Mouse (Mus musculus): ENCODE data around the gene Lman2. TPM values are rescaled to one million over a fixed set of nuclear protein-coding genes. Genes with fewer than 3 reads are reported as not detected.

The Lman2 gene
- total RNA-seq, 1 experiment from 2014 or later, result 85.1 TPM

DNA sequence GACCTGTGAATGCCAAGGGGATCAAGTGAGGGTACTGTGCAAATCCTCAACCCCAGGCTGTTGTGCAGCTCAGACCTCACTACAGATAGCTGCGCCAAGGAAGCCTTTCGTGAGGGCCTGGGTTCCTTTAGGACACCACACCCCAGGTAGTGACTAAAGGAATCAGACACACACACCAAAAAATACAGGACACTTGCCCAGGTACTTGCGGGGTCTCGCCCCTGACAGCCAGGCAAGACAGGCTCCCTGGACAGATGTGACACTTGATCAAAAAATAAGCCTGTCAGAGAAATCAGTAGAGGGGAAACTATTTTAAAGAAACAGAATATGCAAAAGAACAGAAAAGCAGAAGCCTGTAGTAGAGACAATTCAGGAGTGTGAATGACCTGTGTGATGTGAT is 33.9 kb downstream of the Lman2 start:
- no peak for ATAC-seq (replicated peaks; ENCODE audit: low read depth, poor library complexity, severe bottlenecking)

DNA sequence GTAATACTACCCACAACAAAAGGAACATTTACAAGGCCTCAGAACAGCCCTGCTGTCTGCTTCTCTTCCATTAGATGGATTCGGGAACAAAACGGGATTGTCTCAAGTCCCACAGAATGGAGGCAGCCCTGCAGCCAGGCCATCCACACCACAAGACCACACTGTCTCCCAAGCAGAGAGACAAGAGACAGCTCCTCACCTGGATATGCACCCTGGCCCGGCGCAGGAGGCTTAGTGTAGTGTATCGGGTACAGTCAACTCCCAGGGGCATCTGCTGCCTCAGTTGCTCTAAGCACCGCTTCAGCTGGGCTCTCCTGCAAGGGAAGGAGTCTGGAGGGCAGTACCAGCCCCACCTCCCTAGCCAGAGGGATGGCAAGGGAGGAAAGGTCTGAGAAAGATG is 34.4 kb downstream of the Lman2 start:
- no peak for ATAC-seq (replicated peaks; ENCODE audit: low read depth, poor library complexity, severe bottlenecking)

DNA sequence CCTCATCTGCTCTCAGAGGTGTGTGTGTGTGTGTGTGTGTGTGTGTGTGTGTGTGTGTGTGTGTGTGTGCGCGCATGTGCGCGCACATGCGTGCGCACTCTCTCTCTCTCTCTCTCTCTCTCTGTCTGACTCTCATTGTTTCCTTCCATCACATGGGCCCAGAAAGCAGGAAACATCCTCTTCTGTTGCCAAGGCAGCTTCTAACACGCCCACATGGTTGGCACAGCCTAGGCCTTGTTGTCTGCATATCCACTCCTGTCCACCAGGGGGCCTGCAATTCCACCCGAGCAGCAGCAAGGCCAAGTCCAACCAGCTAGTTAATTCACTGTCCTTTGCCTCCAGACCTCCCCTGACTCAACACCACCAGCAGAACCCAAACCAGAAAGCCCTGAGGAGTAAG is 35.0 kb downstream of the Lman2 start:
- ATAC-seq (replicated peaks; ENCODE audit: low read depth, poor library complexity, severe bottlenecking), result peak; percentile 72

DNA sequence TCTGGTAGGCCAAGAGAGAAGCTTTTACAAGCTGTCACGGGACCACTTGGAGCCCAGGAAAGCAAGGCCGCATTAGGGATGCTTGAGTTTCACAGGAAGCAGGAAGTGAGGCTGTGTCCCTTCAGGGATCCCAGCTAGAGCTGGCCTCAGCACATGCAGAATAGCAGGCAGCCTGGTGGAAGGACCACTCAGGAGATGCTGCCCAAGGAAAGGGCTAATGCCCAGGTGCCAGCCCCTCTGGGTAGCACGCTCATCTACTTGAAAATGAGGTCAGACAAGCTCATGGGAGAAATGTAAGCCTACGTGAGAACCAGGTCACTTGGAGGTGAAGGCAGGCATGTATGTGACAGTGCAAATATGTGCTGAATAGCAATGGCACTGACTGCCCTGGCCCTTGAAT is 35.4 kb downstream of the Lman2 start:
- no peak for ATAC-seq (replicated peaks; ENCODE audit: low read depth, poor library complexity, severe bottlenecking)

DNA sequence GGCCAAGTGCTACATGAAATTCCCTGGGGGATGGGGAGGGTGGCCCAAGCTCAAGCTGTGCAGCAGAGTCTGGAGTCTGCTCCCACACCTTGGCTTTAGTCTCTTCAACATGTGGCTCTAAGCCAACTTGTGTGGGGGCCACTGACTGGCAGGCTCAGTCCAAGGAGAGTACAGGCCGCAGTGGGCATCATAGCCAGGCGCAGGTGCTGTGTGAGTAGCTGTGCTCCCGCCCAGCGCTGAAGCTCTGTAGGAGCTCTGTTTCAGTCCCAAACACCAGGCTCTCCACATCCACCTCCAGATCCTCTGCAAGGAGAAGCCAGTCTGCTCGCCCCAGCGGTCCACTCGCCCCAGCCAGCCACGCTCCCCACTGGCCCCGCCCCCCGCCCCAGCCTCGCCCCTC is 37.0 kb downstream of the Lman2 start:
- no peak for ATAC-seq (replicated peaks; ENCODE audit: low read depth, poor library complexity, severe bottlenecking)

DNA sequence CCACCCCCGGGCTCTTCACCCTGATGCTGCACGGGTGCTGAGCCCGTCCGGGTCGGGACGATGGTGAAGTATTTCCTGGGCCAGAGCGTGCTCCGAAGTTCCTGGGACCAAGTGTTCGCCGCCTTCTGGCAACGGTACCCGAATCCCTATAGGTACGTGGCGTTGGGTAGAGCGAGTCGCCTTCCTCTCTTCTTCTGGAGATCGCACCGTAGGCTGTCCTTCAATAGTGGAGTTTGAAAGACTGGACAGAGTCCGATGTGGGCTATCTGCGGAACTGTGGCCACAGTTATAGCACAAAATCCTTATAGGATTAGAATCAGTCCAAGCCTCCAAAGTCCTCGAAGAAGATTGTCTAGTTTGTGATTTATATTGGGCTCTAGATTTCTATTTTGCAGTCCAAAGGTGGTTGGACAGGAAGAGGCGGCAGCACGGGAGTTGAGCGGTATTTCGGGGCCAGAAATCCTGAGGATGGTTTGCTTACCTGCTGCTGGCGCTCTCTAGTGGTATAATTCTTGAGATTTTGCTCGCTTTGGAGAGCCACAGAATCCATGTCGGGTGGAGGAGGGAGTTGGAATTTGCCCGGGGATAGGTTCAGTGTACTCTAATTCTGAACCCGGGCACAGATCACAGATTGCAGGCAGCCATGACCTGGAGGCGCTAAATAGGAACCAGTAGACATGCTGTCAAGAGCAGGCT is 40.3 kb downstream of the Lman2 start:
- ATAC-seq (replicated peaks; ENCODE audit: low read depth, poor library complexity, severe bottlenecking), result 0 out of 2 replicates have a peak, but pooled peaks have one; percentile 8

DNA sequence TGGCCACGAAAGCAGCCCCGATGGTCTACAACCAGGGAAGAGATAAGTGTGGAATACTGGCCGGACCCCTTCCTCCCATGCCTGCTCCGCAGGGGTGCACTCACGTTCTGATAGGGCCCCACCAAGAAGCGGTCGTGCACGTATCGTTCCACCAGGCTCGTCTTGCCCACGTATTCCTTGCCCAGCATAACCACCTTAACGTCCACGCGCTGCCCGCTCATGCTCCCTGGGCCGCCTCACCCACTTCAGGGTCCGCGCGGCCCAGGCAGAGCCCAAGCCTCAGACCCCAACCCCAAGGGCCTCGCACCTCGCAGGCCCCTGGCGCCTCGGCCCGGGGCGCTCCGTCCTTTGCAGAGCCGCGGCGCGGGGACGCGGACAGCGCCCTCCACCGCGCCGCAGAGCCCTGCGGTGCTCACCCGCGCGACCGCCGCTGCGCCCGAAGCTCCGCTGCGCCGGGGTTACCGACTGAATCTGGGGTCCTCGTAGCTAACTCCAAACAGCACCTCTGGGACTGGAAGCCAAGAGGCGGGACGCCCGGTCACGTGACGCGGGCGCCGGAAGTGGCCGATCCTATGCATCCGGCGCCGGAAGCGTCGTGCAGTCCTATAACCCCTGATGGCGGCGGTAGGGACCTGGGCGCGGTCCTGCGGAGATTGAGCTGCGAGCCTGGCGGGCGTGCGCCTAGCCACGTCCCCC is 41.0 kb downstream of the Lman2 start, which contains the start of gene Rab24:
TSS of gene Rab24 (minus strand) at position 513 of the 696 bp plus-strand sequence.
- ATAC-seq (replicated peaks; ENCODE audit: low read depth, poor library complexity, severe bottlenecking), result peak; percentile 74

DNA sequence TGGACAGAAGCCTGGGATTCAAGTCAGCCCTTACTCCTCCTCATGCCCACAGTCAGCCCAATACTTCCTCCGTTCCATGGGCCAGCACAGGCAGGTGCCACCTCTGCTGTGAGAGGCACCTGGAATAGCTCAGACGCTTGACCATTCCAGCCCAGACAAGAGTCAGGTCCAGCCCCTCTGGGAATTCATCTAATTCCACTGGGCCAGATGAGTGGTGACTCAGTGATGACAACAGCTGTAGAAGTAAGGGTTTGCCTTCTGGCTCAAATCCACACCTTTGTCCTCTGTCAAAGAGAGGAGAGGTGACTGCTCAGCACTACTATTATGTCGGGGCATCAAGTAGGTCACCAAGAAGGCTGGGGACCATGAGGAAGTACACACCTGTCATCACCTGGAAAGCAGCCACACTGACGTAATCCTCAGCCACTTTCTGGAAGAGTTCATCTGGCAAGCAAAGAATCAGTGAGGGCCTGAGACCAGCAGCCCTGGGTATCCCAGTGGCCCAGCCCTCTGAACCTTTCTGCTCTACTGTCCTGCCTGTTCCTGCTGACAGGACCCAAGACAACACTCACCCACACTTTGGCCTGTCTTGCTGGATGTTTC is 42.6 kb downstream of the Lman2 start, which contains the start of gene Prelid1:
TSS of gene Prelid1 (plus strand) at position 570 of the 603 bp plus-strand sequence.
- ATAC-seq (replicated peaks; ENCODE audit: low read depth, poor library complexity, severe bottlenecking), result no peak

DNA sequence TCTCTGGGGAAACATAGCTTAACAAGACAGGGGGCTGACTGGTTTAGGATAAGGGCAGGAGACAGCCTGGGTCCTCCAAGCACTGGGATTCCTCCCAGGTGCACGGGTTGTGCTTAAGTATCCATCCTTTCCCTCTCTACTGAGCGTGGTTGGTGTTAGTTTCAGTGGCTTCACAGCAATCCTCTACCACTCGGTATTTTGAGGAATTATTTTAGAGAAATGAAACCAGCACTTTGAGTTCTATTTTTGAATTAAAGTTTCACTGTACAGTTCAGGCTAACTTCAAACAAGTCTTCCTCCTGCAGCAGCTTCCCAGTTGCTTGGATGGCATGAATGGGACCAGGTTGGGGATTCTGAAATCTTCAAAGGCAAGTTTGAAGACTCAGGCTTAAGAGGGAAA is 44.2 kb downstream of the Lman2 start:
- ATAC-seq (replicated peaks; ENCODE audit: low read depth, poor library complexity, severe bottlenecking), result no peak

DNA sequence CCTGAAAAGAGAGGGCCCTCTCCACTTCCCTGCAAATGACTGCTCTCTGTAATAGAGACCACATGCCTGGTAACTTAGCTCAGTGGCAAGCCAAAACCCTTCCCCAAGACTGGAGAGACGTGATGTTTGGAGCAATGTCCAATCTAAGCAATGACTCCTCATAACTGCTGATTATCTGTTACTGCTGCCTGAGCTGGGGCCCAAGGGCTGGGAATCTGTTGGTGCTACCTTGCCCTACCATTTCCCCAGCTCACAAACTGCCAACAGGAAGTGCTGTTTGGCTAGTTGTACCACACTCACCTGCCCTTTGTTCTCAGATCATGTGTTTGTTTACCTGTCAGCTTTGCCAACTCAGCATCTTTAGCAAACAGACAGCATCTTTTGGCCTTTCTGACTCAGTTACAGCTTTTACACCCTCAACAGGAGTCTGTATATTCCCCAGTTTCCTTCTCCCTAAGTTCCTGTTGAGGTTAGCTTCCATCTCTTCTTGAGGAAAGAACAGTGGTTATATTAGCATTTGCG is 47.6 kb downstream of the Lman2 start:
- no peak for ATAC-seq (replicated peaks; ENCODE audit: low read depth, poor library complexity, severe bottlenecking)

DNA sequence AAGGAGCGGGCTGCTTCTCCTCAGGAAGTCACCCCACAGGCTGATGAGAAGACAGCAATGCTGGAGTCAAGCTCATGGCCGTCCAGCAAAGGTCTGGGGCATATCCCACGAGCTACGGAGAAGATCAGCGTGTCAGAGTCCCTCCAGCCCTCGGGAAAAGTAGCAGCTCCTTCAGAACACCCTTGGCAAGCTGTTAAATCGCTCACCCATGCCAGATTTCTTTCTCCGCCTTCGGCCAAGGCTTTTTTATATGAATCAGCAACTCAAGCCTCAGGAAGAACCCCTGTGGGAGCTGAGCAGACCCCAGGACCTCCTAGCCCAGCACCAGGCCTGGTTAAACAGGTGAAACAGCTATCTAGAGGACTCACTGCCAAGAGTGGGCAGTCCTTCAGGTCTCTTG is 49.5 kb downstream of the Lman2 start:
- ATAC-seq (replicated peaks; ENCODE audit: low read depth, poor library complexity, severe bottlenecking), result no peak

DNA sequence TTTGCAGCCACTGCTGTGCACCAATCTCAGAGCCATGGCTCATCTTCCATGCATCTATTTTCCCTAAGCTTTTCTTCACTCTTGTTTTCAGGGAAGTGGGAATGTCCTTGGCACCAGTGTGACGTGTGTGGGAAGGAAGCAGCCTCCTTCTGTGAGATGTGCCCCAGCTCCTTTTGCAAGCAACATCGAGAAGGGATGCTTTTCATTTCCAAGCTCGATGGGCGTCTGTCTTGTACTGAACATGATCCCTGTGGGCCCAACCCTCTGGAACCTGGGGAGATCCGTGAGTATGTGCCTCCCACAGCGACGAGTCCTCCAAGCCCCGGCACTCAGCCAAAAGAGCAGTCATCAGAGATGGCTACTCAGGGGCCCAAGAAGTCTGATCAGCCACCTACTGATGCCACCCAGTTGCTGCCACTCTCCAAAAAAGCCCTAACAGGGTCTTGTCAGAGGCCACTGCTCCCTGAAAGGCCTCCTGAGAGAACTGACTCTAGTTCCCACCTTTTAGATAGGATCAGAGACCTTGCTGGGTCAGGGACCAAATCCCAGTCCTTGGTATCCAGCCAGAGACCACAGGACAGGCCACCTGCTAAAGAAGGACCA is 50.5 kb downstream of the Lman2 start:
- no peak for ATAC-seq (replicated peaks; ENCODE audit: low read depth, poor library complexity, severe bottlenecking)

DNA sequence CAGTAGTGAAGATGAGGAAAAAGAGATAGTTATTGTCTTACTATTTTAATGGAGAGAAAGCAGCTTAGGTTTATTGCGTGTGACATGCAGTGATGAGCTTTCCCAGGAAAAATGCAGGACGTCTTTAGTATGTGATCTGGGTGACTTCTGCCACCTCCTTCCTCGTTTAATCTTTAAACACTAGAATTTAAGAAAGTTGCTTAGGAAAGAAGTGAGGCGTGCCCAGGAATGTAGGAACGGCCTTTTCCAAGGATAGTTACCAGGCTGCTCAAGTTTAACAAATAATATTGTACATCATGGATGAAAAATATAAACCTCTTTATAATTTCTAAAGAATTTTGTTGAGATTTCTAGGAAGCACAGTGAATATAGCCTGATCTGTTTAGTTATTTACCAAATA is 61.7 kb downstream of the Lman2 start:
- no peak for ATAC-seq (replicated peaks; ENCODE audit: low read depth, poor library complexity, severe bottlenecking)

DNA sequence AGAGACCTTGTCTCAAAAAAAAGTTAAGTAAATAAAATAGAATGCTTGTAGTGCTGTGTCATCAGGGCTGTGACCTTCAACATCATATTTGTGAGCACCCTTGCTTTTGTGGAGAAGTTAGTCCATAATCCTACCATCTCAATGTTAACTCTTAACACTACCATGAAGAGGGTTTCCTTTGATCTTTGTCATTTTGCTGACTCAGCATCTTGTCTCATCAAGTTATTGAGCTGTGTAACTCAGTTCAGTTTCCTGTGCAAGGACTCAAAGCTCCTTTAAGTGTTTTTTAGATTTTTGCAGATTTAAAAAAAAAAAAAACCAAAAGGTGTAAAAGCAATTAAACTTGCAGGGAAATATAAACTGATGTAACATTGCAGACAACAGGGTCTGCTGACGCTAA is 65.8 kb downstream of the Lman2 start:
- ATAC-seq (replicated peaks; ENCODE audit: low read depth, poor library complexity, severe bottlenecking), result no peak

Other genes starting within 250 kb of the Lman2 start
- not detected in 2 replicates for gene Gm17617, start 229.2 kb downstream of the Lman2 start, total RNA-seq (2017)
- gene Fgfr4, start 210.1 kb downstream of the Lman2 start, total RNA-seq (2017), result not detected in 2 replicates
- gene Nsd1, start 153.0 kb downstream of the Lman2 start, total RNA-seq (2017), result 110 and 124 TPM in 2 replicates
- gene Prelid1, start 42.3 kb downstream of the Lman2 start, total RNA-seq (2017), result 83.2 and 93.3 TPM in 2 replicates
- 22.3 and 31.5 TPM in 2 replicates for gene Rab24, start 40.8 kb downstream of the Lman2 start, total RNA-seq (2017)
- gene Mxd3, start 33.0 kb downstream of the Lman2 start, total RNA-seq (2017), result 6.2 and 9.0 TPM in 2 replicates
- gene Rgs14, start 6.9 kb upstream of the Lman2 start, total RNA-seq (2017), result 4.2 and 8.7 TPM in 2 replicates
- not detected in 2 replicates for gene Slc34a1, start 35.4 kb upstream of the Lman2 start, total RNA-seq (2017)
- not detected in 2 replicates for gene Pfn3, start 52.4 kb upstream of the Lman2 start, total RNA-seq (2017)
- gene F12, start 64.0 kb upstream of the Lman2 start, total RNA-seq (2017), result not detected in 2 replicates
- gene Grk6, start 82.3 kb upstream of the Lman2 start, total RNA-seq (2017), result 68.9 and 84.5 TPM in 2 replicates
- 0.27 TPM in 1 of 2 replicates, not detected in the other for gene Prr7, start 101.5 kb upstream of the Lman2 start, total RNA-seq (2017)
- 1.1 and 5.3 TPM in 2 replicates for gene Dbn1, start 125.3 kb upstream of the Lman2 start, total RNA-seq (2017)
- 4.6 and 12.2 TPM in 2 replicates for gene Pdlim7, start 150.9 kb upstream of the Lman2 start, total RNA-seq (2017)
- gene Dok3, start 166.5 kb upstream of the Lman2 start, total RNA-seq (2017), result 8.3 and 9.6 TPM in 2 replicates
- 59.8 and 62.8 TPM in 2 replicates for gene Ddx41, start 173.9 kb upstream of the Lman2 start, total RNA-seq (2017)
- gene Fam193b, start 208.3 kb upstream of the Lman2 start, total RNA-seq (2017), result 18.4 and 28.0 TPM in 2 replicates
- 149 and 150 TPM in 2 replicates for gene Tmed9, start 210.9 kb upstream of the Lman2 start, total RNA-seq (2017)
- gene B4galt7, start 237.1 kb upstream of the Lman2 start, total RNA-seq (2017), result 13.3 and 14.2 TPM in 2 replicates

Data from common myeloid progenitor, adult 5-6 weeks (primary cell).